Mouse (Mus musculus) brain, adult 2 months (tissue): ENCODE measurements around the gene Kyat1.
A peak's percentile ranks its signal among the peaks of the same experiment; 100 is the strongest.
"Not testable (repeated sequence)": the region's sequence is repeated elsewhere in the genome, so short reads cannot be mapped to it uniquely, and the experiment has no call there.

Experiments used
- DNase-seq: peaks from one replicate; pipeline ENCODE4 v3.0.0; 2011; ENCODE audit warnings: low read depth, low spot score

Gene Kyat1

DNA sequence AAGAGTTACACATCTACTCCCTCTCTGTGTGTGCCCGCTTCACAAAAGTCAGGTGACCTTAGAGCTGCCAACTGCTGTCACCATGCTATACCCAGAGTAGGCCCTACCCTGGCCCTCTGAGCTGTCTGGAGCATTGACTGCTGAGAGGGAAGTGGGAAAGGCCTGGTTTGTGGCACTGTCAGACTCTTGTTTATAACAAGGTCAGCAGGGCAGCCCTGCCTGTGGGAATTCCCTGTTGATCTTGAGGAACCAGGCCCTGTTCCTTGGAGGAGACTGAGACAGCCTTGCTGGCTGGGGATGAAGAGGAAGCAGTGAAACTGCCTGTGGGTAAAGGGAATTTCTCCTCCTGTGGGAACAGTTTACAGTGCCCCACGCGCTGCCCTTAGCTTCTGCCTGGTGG lies 9.1 kb upstream of the Kyat1 start:
- DNase-seq = no peak

DNA sequence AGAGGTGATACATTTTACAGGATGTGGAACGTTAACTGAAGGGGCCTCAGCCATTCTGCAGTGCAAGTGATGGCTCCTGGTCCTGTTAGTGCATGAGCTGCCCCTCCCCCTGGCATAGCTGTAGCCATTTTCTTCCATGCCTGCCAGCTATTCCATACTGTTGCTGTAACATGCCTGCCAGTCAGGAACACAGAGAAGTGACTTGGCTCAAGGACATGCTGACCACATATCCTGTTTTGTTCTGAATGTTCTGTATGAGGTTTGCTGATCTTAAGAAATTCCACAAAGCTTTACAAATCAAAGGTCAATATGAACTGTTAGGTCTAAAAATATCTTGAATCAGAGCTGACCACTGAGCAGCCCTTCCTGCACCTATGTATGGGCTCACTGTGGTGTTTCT lies 7.3 kb upstream of the Kyat1 start:
- DNase-seq = no peak

DNA sequence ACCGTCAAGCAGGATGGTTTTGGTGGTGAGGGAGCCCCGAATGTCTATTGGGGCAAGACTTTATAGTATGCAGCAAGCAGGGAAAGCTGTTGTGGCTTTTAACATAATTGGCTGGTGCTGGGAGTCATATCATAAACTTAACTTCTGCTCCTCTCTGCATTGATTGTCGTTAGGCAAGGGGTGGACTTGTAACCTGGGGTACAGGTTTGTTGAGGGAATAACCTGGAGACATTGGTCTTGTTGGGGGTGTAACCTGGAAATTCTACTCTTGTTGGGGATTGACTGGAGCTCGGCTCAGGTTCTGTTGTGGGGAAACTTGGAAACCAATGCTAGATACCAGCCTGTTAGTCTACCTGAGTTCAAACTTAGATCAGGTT lies 6.5 kb upstream of the Kyat1 start:
- no peak for DNase-seq

DNA sequence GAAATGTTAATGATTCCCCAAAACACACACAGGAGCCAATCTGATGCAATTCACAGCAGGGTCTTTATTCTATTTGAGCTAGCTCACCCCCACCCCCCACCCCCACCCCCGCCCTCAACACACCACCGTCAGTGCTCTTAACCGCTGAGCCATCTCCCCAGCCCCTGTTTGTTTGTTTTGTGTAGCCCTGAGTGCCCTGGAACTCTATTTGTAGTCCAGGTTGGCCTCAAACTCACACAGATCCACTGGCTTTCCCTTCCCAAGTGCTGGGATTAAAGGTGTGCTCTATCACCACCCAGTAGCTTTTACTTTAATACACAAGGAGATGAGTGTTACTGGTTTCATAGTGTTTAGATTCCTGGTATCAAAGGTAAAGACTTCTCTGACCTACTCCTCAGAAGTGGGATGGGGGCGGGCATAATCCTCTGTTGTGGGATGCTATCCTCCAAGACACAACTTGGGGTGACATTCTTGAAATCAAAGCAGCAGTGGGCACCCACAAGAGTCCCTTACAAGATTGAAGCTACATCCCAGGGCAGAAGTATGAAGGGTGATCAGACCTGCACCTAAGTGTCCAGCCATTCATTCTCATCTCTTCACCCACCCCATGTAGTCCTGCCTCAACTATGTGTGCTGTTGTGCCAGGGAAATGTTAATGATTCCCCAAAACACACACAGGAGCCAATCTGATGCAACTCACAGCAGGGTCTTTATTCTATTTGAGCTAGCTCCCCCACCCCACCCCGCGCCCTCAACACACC lies 5.9 kb upstream of the Kyat1 start:
- no peak for DNase-seq

DNA sequence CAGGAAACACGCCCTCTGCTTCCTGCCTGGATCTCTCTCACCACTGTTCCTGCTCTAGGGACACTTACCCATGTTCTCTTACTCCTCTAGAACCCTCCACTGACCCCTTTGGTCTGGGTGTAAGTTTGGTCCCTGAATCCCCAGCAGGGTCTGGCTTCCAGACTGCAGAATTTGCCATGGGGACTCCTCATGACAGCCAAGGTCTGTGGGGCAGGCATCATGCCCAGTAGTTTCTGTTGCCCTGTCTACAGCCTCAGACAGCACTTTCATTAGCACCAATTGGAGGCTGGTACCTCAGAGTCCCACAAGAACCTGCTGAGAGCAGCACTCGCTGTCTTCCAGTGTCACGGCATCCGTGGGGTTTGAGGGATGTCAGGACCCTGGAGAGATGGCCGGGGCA lies 2.2 kb upstream of the Kyat1 start:
- no peak for DNase-seq

DNA sequence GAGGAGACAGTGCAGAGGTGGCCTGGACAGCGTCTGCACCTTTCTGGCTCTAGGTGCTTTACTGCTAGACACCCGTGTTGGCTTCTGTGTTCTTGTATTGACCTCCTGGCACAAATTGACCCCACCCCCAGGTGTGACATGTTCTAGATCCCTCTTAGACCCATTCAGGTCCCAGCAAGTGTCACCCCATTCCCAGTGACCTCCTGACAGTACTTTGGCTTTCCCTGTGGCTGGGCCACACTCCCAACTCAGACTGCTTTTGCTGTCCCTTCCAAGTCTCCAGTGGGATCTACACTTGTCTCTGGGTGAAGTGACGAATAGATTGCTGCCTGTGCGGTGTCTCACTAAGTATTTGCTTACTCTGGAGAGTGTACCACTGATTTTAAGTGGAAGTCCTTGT lies 1.8 kb upstream of the Kyat1 start:
- no peak for DNase-seq

DNA sequence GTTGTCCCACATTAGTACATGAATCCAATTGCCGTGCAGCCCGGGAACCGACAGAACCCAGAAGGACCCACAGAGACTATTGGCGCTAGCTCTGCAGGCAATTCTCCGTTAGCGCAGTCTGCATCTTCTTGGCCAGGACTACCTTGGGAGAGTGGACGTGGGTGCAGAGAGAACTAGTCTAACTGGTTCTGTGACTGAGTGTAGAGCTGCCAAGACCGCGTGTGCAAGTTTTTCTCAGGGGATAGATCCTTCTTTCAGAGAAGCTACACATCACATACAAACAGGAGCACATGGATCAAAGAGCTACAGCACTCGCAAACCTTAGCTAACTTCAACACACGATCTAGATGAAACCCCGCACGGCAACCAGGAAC lies 405 bp downstream of the Kyat1 start:
- DNase-seq = peak; percentile 73

DNA sequence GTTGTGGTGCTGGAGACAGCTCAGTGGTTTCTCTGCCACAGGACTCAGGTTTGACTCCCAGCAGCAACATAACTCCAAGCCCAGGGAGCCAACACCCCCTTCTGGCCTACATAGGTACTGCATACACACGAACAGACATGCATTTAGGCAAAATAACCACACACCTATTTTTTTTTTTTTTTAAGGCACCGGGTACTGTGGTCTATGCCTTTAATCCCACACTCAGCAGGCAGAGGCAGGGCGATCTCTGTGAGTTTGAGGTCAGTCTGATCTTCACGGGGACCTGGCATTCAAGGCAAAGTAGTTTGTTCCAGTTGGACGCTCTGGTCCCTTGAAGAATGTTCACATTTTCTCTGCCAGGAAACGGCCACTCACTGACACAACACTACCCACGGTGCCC lies 2.2 kb downstream of the Kyat1 start:
- DNase-seq = peak; percentile 29

DNA sequence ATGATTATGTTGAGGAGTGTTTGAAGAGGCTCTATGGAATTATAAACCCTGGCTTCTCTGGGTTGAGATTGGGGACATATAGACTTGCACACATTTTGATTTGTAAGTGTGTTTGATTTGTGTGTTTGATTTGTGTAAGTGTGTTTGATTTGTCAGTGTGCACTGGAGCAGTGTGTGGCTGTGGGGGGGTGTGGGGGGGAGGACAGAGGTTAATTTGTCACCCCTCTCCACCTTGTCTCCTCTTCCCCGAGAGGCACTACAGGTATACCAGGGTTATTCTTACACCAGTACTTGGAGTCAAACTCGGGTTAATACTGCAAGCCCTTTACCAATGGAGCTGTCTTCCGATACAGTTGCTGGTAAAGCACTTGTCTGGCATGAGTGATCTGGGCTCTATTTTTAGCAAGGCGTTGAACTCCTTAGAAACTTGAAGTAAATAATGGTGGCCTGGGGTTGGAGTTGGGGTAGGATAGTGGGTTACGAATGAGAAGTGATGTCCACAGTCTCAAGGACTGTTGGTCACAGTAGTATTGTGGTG lies 5.2 kb downstream of the Kyat1 start:
- DNase-seq = no peak

DNA sequence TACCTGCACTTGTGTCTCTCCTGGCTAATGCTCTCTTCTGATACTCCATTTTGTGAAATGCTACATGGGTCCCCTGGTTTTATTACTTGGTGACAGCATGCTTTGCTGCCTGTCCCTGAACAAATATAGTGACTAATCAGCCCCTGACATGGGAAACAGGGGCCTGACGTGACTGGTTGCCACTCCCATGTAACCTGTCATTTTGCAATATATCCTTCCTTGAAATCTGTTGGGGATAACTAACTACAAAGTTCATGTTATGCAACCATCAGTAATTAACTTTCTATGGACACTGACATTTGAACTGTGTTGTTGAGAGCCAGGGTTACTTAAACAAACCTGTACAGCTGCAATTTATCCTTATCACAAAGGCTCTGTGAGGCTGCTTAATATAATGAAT lies 5.7 kb downstream of the Kyat1 start:
- DNase-seq = no peak

DNA sequence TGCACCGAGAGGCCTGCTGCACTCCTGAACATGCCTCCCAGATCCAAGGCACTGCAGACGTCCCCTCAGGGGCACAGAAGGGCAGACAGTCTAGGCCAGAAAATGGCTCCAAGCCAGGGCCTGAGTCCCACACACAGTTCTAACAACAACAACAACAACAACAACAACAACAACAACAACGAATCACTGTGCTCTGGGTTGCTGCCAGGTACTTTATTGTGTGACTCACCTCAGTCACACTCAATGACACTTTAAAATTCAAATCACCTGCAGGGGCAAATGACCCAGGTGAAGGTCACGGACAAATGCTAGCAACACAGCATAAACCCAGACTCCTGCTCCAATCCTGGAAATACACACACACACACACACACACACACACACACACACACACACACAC lies 7.6 kb downstream of the Kyat1 start:
- no peak for DNase-seq

DNA sequence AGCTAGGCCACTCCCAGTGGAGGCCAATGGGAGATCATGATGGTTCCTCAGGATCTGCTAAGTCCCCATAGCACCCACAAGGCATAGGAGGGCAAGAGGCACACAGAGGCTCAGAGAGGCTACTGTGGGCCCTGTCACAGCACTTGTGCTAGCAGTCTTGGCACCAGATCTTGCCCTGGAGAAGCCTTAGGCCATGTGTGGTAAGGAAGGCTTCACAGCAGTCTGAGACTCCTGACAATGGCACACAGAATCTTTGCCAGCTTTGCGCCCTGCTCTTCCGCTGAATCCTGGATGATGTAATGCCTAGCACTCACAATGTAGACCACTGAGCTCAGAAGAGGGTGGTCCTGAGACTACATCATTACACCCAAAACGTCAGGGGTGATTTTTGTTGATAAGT lies 11.0 kb downstream of the Kyat1 start:
- DNase-seq = no peak

DNA sequence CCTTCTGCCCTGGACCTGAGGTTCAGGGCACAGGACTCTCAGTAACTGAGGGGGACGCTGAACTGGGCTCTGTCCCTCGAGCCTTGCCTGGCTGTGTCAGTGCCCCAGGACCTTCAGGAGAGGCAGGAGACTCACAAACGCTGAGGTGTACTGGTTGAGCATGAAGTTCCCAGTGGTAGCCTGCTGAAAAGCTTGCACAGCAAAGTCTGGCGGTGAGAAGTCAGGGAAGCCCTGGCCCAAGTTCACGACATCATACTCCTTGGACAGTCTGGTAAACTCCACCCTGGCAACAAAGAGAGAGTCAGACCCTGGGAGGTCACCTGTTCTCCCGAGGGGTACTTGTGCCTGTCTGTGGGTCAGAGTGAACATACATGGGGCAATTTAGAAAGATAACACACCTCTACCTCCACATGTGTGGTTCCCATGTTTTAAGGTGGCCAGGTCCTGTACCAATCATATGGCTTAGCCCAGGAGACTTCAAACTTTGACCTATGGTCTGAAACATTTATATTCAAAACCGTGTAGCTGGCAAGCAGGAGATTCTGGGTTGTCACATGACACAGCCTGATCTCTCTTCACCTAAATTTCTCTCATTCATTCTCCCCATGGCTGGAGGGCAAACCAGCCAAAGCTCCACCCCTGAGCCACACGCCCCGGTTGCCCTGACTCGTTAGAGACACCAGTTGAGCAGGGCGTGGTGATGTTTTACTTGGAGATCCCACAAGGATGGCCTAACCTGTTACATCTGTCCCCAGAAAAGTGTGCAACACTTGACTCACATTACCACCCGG lies 13.7 kb downstream of the Kyat1 start:
- DNase-seq = no peak

DNA sequence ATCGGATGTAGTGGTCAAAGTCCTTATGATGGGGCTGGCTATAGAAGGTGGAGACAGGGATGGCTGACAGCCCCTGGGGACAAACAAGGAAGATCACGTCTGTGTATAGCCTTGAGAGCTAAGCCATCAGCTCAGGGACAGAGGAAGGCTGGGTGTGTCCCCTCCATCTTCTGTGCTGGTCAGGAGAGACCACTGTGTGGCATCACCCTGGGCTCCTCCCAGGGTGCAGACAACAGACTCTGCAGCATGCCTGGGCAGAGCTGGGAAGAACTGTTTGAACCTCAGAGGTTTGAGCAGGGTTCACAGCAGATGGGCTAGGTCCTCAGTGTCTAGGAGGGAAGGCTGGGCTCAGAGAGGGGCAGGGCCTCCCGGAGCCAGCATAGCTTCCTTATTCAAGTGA lies 20.0 kb downstream of the Kyat1 start:
- no peak for DNase-seq

DNA sequence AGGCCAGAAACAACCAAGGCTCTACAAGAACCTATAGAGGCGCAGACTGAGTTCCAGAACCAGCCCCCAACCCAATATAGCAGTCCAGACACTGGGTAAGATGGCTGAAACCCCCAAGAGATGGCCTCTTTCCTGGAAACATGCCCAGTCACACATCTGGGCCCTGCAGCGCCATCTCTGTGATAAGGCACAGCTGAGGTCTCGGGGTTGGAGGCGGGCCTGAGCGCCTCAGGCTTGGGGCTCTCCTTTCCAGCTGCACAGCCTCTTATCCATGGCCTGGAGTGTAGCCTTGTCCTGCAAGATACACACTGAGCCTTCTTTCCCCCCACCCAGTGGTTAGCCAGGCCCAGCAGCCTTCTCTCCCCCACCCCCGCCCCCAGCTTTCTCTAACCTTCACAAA lies 20.4 kb downstream of the Kyat1 start:
- DNase-seq = no peak

DNA sequence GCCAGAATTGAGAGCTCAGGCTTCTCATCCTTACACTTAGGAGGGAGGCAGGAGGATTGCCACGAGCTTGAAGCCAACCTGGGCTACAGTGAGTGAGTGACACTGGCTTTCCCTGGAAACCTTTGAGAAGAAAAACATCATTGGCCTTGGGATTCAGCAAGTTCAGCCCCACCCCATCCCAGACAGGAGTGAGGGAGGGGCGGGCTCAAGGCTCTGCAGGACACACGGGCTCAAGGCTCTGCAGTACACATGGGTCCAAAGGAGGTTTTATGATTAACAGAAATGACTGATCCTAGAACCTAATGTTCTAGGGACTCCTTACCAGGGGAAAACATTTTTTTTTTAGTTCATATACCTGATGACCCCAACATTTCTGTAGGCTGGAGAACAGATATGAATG lies 21.9 kb downstream of the Kyat1 start:
- DNase-seq = no peak

DNA sequence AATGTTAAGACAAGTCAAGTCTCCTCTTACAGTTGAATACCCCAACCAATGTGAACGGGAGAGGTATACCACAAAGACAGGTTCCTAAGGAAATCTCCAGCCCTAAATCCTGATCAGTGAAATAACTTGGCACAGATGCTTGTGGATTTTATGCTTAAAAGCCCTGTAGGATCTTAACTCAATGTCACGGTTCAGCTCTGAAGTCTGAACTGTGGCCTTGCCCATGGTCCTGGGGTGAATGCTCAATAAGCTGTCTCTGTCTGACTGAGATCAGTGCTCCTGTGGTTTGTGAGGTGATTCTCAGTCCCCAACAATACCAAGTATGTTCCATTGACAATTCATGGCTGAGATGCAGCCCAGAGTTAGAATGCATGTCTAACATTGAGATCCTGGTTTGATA lies 23.2 kb downstream of the Kyat1 start:
- no peak for DNase-seq

DNA sequence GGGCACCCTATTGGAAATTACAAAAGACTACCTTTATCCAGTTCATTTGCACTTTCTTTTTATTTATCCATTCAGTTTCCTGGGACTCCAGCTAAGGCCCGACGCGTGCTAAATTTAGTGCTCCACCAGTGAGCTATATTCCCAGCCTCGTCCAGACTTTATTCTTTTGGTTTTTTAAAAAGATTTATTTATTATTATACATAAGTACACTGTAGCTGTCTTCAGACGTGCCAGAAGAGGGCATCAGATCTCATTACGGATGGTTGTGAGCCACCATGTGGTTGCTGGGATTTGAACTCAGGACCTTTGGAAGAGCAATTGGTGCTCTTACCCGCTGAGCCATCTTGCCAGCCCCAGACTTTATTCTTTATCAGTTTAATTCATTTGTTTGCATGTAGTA lies 26.9 kb downstream of the Kyat1 start:
- DNase-seq = not testable (repeated sequence)

DNA sequence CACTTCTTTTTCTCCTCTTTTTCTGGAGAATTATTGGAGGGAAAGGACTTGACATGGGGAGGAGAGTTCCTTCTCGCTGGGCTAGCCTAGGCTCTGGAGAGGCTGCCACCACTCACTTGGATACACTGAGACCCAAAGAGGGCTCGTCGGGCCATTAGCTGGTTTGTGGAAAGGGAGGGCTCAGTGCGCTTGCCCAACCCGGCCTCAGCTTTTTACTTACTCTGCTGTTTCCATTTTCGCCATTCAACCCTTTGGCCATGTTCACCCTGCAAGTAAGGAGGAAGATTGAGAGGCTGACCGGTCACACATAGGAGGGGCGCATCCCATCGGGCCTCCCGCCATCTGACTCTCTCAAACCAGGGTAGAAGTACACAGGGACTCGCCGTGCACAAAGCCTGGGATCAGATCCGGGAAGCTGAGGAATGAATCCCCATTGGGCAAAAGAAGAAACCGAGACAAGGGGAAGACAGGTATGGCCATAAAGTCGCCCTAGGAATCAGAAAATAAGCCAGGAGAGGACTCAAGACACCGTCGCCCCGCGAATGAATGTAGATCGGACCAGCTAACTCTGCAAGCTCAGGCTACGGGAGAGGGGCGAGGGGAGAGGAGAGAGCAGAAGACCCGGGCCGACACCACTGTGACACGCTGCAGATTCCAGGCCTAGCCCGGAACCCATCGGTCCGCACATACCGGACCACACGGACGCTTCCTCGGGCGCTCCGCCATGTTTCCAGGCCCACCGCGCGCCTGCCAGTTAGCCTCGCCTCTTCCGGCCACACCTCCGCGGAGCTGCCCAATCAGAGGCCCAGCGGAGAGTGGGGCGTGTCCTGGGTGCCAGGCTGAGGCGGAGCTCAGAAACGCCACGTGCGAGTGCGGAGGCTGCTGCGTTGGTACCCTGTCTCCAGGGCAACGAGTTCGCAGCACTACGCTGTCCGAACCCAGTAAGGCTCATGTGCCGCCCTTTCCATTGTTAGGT lies 27.7 kb downstream of the Kyat1 start, which contains the start of gene Spout1:
Gene Spout1 (minus strand): TSS at position 760 of the 976 bp plus-strand sequence.
- DNase-seq = peak; percentile 99

DNA sequence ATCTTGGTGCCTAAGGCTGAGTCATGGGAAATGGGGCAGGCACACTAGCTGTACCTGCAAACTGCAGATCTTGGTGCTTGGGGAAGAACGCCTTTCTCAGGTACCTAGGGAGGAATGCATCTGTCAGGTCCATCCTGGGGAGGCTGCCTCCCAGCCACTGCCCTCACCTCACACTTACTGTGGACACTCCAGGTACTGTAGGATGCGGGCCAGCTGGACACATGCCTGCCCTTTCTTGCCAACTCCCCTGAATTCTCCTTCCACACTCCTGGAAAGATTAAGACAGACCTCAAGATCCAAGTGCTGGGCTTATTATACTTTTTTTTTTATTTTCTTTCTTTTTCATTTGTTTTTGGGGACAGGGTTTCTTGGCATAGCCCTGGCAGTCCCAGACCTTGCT lies 29.1 kb downstream of the Kyat1 start:
- no peak for DNase-seq

DNA sequence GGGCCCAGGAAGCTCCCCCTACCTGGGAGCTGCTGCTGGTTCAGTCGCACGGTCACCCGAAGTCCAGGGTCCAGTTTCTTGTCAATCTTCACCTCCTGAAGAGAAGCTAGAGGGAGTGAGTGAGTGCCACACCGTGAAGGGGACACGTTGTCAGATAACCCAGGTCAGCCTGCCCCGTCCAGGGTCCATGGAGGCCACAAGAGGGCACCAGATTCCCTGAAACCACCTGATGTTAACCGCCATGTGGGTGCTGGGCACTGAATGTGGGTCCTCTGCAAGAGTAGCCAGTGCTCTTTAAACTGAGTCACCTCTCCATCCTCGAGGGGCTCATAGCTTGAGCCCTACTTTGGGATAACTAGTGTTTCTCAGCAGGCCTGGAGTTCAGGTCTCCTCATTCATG lies 29.8 kb downstream of the Kyat1 start:
- DNase-seq = no peak
